Mouse (Mus musculus) heart, postnatal 14 days (tissue): ENCODE results near the gene Eral1. TPM values are rescaled to one million over a fixed set of nuclear protein-coding genes. Genes with fewer than 3 reads are reported as not detected.
A peak's percentile ranks its signal among the peaks of the same experiment; 100 is the strongest.
"Not testable (repeated sequence)": the region's sequence is repeated elsewhere in the genome, so short reads cannot be mapped to it uniquely, and the experiment has no call there.

Experiments used
- DNase-seq, 2 experiments: peaks; one replicate each; pipeline ENCODE4 v3.0.0; 2021 to 2022
- intact Hi-C: fragments of 180-260 bp; cut with DNase I; formaldehyde crosslinking; loops from one replicate; pipeline ENCODE4 v1.15.1; 2025
- microRNA-seq, 2 experiments: library from miRNA; unstranded; fragments of <30 nt; microRNA quantifications; one replicate each; pipeline ENCODE4 v1.2.0; 2021 to 2022
- total RNA-seq, 2 experiments: library from RNA; stranded (reverse); gene quantifications; 2 replicates each; pipeline ENCODE4 v1.2.3; 2021

Gene Eral1
- total RNA-seq, 2 experiments from 2014 or later = 22.2 to 25.6 TPM

- intact Hi-C loops = not testable (repeated sequence)
Observed at GRCm38 (mm10) chr11:78048637-78049036, 31.5 kb downstream of the Eral1 start.

GRCm38 (mm10) chr11:78044758-78045251 lies 35.4 kb downstream of the Eral1 start:
- intact Hi-C loops = no loop called here
- peak; percentile 86 to 91 for DNase-seq

More at GRCm38 (mm10) chr11:78048637-78049036, 31.5 kb downstream of the Eral1 start:
- not testable (repeated sequence) for DNase-seq

- intact Hi-C loops, DNase-seq: not testable (repeated sequence)
Observed at GRCm38 (mm10) chr11:78042290-78042870, 37.8 kb downstream of the Eral1 start.

GRCm38 (mm10) chr11:78040878-78041277 lies 39.3 kb downstream of the Eral1 start:
- intact Hi-C loops = no loop called here
- DNase-seq = no peak

GRCm38 (mm10) chr11:78037831-78038752 lies 42.1 kb downstream of the Eral1 start, which contains the start of gene Flot2:
Gene Flot2, plus strand, starts transcription at chr11:78037931.
- intact Hi-C loops = no loop called here
- peak; percentile 75 to 76 for DNase-seq

GRCm38 (mm10) chr11:78036791-78037190 lies 43.4 kb downstream of the Eral1 start:
- intact Hi-C loops = no loop called here
- DNase-seq = no peak

GRCm38 (mm10) chr11:78033931-78034617 lies 46.1 kb downstream of the Eral1 start:
- DNase-seq = no peak

GRCm38 (mm10) chr11:78032809-78033195 lies 47.4 kb downstream of the Eral1 start:
- DNase-seq = no peak
- intact Hi-C loops = no loop called here

More at GRCm38 (mm10) chr11:78033931-78034617, 46.1 kb downstream of the Eral1 start:
- intact Hi-C loops = no loop called here

GRCm38 (mm10) chr11:78031947-78032808 lies 48.0 kb downstream of the Eral1 start, which contains the start of gene Dhrs13:
Gene Dhrs13, plus strand, starts transcription at chr11:78032280.
- DNase-seq = peak; percentile 95 to 96
- intact Hi-C loops = no loop called here

- intact Hi-C loops = no loop called here
Observed at GRCm38 (mm10) chr11:78031389-78031788, 48.8 kb downstream of the Eral1 start.

GRCm38 (mm10) chr11:78030600-78030999 lies 49.6 kb downstream of the Eral1 start:
- intact Hi-C loops = no loop called here
- DNase-seq = no peak

More at GRCm38 (mm10) chr11:78031389-78031788, 48.8 kb downstream of the Eral1 start:
- no peak for DNase-seq

GRCm38 (mm10) chr11:78029240-78029639 lies 50.9 kb downstream of the Eral1 start:
- intact Hi-C loops = no loop called here
- no peak for DNase-seq

- intact Hi-C loops = loop anchor here (5.0 kb wide), 1 partner anchor 36 kb away; no protein-coding TSS in a partner anchor
- DNase-seq = peak in 1 of 2 experiments; percentile 56
Observed at GRCm38 (mm10) chr11:78023607-78024006, 56.6 kb downstream of the Eral1 start.

Small RNAs within 50 kb of the gene (microRNA-seq; reads per million reads assigned to microRNA genes)
- gene Mir144 (11.5 to 145 reads per million in 2 experiments), gene Mir451a (0 reads per million in 2 experiments), gene Mir451b (0 reads per million in 2 experiments)

Other genes with a start within 250 kb of the Eral1 start
- gene Pipox, start 186.3 kb downstream of the Eral1 start, total RNA-seq = 1 to 10 TPM in 1 of 2 experiments, under 1 TPM in 1; 0.98 to 1.1 TPM
- under 1 TPM; 0.22 to 0.50 TPM for gene Sez6, start 149.6 kb downstream of the Eral1 start, total RNA-seq
- gene Phf12, start 97.6 kb downstream of the Eral1 start, total RNA-seq = 10 to 100 TPM; 28.6 to 34.9 TPM
- gene Dhrs13, start 48.1 kb downstream of the Eral1 start, total RNA-seq = 1 to 10 TPM; 3.8 to 3.9 TPM
- gene Flot2, start 42.5 kb downstream of the Eral1 start, total RNA-seq = 10 to 100 TPM; 66.2 to 69.1 TPM
- 10 to 100 TPM; 14.4 to 14.6 TPM for gene Fam222b, start 14.3 kb upstream of the Eral1 start, total RNA-seq
- 10 to 100 TPM; 10.3 to 11.2 TPM for gene Traf4, start 85.2 kb upstream of the Eral1 start, total RNA-seq
- 1 to 10 TPM; 4.8 to 6.2 TPM for gene Nek8, start 96.3 kb upstream of the Eral1 start, total RNA-seq
- gene Tlcd1, start 96.3 kb upstream of the Eral1 start, total RNA-seq = 1 to 10 TPM; 6.5 to 7.6 TPM
- 100 to 1,000 TPM; 776 to 812 TPM for gene Rpl23a, start 103.2 kb upstream of the Eral1 start, total RNA-seq
- gene Rab34, start 108.0 kb upstream of the Eral1 start, total RNA-seq = 10 to 100 TPM; 14.2 to 17.8 TPM
- 1 to 10 TPM in 1 of 2 experiments, under 1 TPM in 1; 0.76 to 2.6 TPM for gene Proca1, start 113.0 kb upstream of the Eral1 start, total RNA-seq
- 10 to 100 TPM; 49.8 to 51.3 TPM for gene Sdf2, start 165.4 kb upstream of the Eral1 start, total RNA-seq
- 10 to 100 TPM; 29.6 to 31.7 TPM for gene Supt6, start 165.6 kb upstream of the Eral1 start, total RNA-seq
- 100 to 1,000 TPM; 184 to 186 TPM for gene 2610507B11Rik, start 181.4 kb upstream of the Eral1 start, total RNA-seq
- gene BC030499, start 210.5 kb upstream of the Eral1 start, total RNA-seq = 1 to 10 TPM in 1 of 2 experiments, under 1 TPM in 1; 0.90 to 1.9 TPM
- gene Spag5, start 221.1 kb upstream of the Eral1 start, total RNA-seq = 1 to 10 TPM; 2.2 to 4.2 TPM
- gene Aldoc, start 242.6 kb upstream of the Eral1 start, total RNA-seq = 1 to 10 TPM in 1 of 2 experiments, under 1 TPM in 1; 0.54 to 1.0 TPM
- 10 to 100 TPM; 23.5 to 23.9 TPM for gene Pigs, start 248.0 kb upstream of the Eral1 start, total RNA-seq